In genomic region chr10:13192731-13193351, GRCm38 (mm10) we compare ENCODE assay signal across 7 mouse cellular contexts. TPM values are rescaled to one million over a fixed set of nuclear protein-coding genes. Genes with fewer than 3 reads are reported as not detected.
DNase-seq lines count a peak whose midpoint lies in the region; ATAC-seq lines count a peak whose summit lies in the region.

Ltv1 (minus strand) TSS chr10:13193168.

- peak within 1 kb of the TSS; percentile 58 for H3K4me2 ChIP-seq in intestine, embryonic 16.5 days (ENCODE audit: low read depth, low read length)
- peak within 1 kb of the TSS; percentile 54 for H3K4me2 ChIP-seq in midbrain, embryonic 11.5 days

- intact Hi-C loops in left cerebral cortex, postnatal 36 days (cut with DNase I): loop anchor here (10.0 kb wide), 1 partner anchor 178 kb away; no protein-coding TSS in a partner anchor

- peaks cover 11% of the 10 kb centered on the region for H3K36me3 ChIP-seq in intestine, embryonic 16.5 days (ENCODE audit: control insufficient read depth, insufficient read depth, low read length)
- peaks cover 3% of the 10 kb centered on the region; the same call in 1 of the 2 replicates for H3K36me3 ChIP-seq in midbrain, embryonic 11.5 days (ENCODE audit: control insufficient read depth, insufficient read depth, low read length)

- H3K9ac ChIP-seq in intestine, embryonic 16.5 days (ENCODE audit: low read depth, low read length): peak within 1 kb of the TSS; percentile 91
- H3K9ac ChIP-seq in midbrain, embryonic 11.5 days (ENCODE audit: low read length): peak within 1 kb of the TSS; percentile 84

- under 1% methylated on average over 43 of the region's 43 CpGs for WGBS in intestine, embryonic 16.5 days
- under 1% methylated on average over 43 of the region's 43 CpGs for WGBS in midbrain, embryonic 11.5 days

- peak within 1 kb of the TSS; percentile 95 for H3K27ac ChIP-seq in intestine, embryonic 16.5 days (ENCODE audit: low read length)
- H3K27ac ChIP-seq in midbrain, embryonic 11.5 days (ENCODE audit: low read depth, low read length): no peak within 1 kb of the TSS

- peak; percentile 99 for ATAC-seq in intestine, embryonic 16.5 days
- ATAC-seq in midbrain, embryonic 11.5 days (ENCODE audit: low FRiP score): peak; percentile 100

- H3K9me3 ChIP-seq in intestine, embryonic 16.5 days (ENCODE audit: control insufficient read depth, low read length): no peaks in the 10 kb centered on the region
- H3K9me3 ChIP-seq in midbrain, embryonic 11.5 days (ENCODE audit: control insufficient read depth, low read length): no peaks in the 10 kb centered on the region

- no peaks in the 10 kb centered on the region for H3K27me3 ChIP-seq in intestine, embryonic 16.5 days (replicated peaks; ENCODE audit: control insufficient read depth, insufficient read depth, low read length)
- no peaks in the 10 kb centered on the region for H3K27me3 ChIP-seq in midbrain, embryonic 11.5 days (ENCODE audit: control insufficient read depth, insufficient read depth, low read length)

- peak within 1 kb of the TSS; percentile 95 for H3K4me3 ChIP-seq in intestine, embryonic 16.5 days (ENCODE audit: low read length)
- H3K4me3 ChIP-seq in midbrain, embryonic 11.5 days (ENCODE audit: low read depth, low read length): peak within 1 kb of the TSS; percentile 91

- DNase-seq in adrenal gland, adult 8-10 months: peak; percentile 94
- peak; percentile 92 for DNase-seq in embryo, embryonic 9.5 days (ENCODE audit: extremely low spot score)
- DNase-seq in gastrocnemius, postnatal 4 days (ENCODE audit: low spot score in 2 of 2): peak; percentile 88 to 96
- DNase-seq in left cerebral cortex, postnatal 36 days (ENCODE audit: low spot score in 2 of 2): peak; percentile 94 to 95
- DNase-seq in midbrain, embryonic 11.5 days (ENCODE audit: low spot score, missing footprints): peak; percentile 97
- DNase-seq in skeletal muscle tissue, adult 2 months (ENCODE audit: low read depth, low spot score): peak; percentile 95

- peaks cover 11% of the 10 kb centered on the region for H3K4me1 ChIP-seq in intestine, embryonic 16.5 days (ENCODE audit: control insufficient read depth, insufficient read depth, low read length)
- peaks cover 5% of the 10 kb centered on the region for H3K4me1 ChIP-seq in midbrain, embryonic 11.5 days (ENCODE audit: control insufficient read depth, insufficient read depth, low read length)

RNA-seq across cellular contexts. Expression of gene Ltv1, which starts in this region (rescaled TPM):
- 10 to 100 TPM; 34.7 to 46.0 (median 40.2) TPM for total RNA-seq in adrenal gland, adult 8-10 months (2022)
- total RNA-seq in gastrocnemius, postnatal 4 days (2021): 10 to 100 TPM; 30.2 to 33.1 TPM
- 69.2 and 74.4 TPM in 2 replicates for polyA plus RNA-seq in intestine, embryonic 16.5 days (2015; fragmentation: Nextera tagmentation; extraction: Ambion mirVana)
- 10 to 100 TPM; 20.4 to 21.9 TPM for total RNA-seq in left cerebral cortex, postnatal 36 days (2021)
- polyA plus RNA-seq in midbrain, embryonic 11.5 days (2014; fragmentation: Nextera tagmentation; extraction: Ambion mirVana): 77.6 and 83.1 TPM in 2 replicates
